Mouse (Mus musculus) limb, embryonic 12.5 days (tissue): Measurements from ENCODE around the gene Ablim1. TPM values are rescaled to one million over a fixed set of nuclear protein-coding genes. Genes with fewer than 3 reads are reported as not detected.

Experiments used
- ATAC-seq: fragments of 200-750 bp; cut with Nextera tagmentation; 2 replicates; pipeline ENCODE4 v1.8.0; 2017; ENCODE audit warnings: low read depth, moderate TSS enrichment; ENCODE audit not compliant: insufficient number of reproducible peaks, insufficient read depth, low FRiP score, low TSS enrichment
- H3K27ac ChIP-seq: fragments of 300-500 bp; sonication (generic); 2 replicates; pipeline ENCODE4 v1.5.1; 2016; ENCODE audit warnings: mild to moderate bottlenecking, moderate library complexity
- H3K27me3 ChIP-seq: fragments of 300-500 bp; sonication (generic); 2 replicates; pipeline ENCODE4 v1.6.1; 2016; ENCODE audit warnings: mild to moderate bottlenecking, moderate library complexity
- H3K36me3 ChIP-seq: fragments of 300-500 bp; sonication (generic); 2 replicates; pipeline ENCODE4 v1.6.1; 2016; ENCODE audit warnings: mild to moderate bottlenecking, moderate library complexity
- H3K4me1 ChIP-seq: fragments of 300-500 bp; sonication (generic); replicated peaks from 2 replicates; pipeline ENCODE4 v1.6.1; 2016
- H3K4me2 ChIP-seq: fragments of 300-500 bp; sonication (generic); 2 replicates; pipeline ENCODE4 v1.6.1; 2016; ENCODE audit warnings: mild to moderate bottlenecking, moderate library complexity
- H3K4me3 ChIP-seq: fragments of 300-500 bp; sonication (generic); replicated peaks from 2 replicates; pipeline ENCODE4 v1.5.1; 2016; ENCODE audit warnings: mild to moderate bottlenecking
- H3K9ac ChIP-seq: fragments of 300-500 bp; sonication (generic); replicated peaks from 2 replicates; pipeline ENCODE4 v1.6.1; 2016; ENCODE audit warnings: mild to moderate bottlenecking, moderate library complexity
- H3K9me3 ChIP-seq: fragments of 300-500 bp; sonication (generic); 2 replicates; pipeline ENCODE4 v1.6.1; 2016; ENCODE audit warnings: mild to moderate bottlenecking, moderate library complexity
- WGBS: fragments of 180-500 bp; shearing (Covaris S2); methylation state at CpG from one replicate; pipeline ENCODE4 v1.1.7; 2016; 5-methylcytosine and 5-hydroxymethylcytosine counted together
- polyA plus RNA-seq: library from polyadenylated mRNA; unstranded; fragments of >200 nt; fragmentation: Nextera tagmentation; extraction: Ambion mirVana; gene quantifications from 2 replicates; pipeline ENCODE4 v1.2.1, GENCODE M21; 2016

Ablim1 gene
- polyA plus RNA-seq, 1 experiment from 2014 or later = 22.1 TPM

DNA sequence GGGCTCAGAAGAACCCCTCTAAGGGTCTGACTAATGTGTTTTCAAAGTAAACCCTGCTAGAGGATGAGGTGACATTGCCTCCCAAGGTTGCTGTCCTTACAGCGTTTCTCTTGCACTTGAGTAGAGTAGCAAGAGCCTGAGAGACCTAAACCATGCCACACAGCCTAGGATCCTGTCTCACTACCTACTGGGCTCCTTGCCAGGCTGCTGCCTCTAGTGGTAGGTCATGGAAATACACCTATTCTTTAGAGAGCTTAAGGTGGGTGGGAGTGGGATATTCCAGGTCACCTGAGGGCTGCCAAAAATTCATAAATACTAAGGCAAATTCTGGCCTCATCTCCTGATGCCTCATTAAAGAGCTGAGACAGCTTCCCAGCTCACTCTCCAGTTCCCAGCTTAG, 164.4 kb downstream of the Ablim1 start:
- H3K9me3 ChIP-seq = no peaks in the 10 kb centered on the region
- no peak for ATAC-seq
- 53% methylated on average over 1 of the region's 1 CpGs for WGBS

DNA sequence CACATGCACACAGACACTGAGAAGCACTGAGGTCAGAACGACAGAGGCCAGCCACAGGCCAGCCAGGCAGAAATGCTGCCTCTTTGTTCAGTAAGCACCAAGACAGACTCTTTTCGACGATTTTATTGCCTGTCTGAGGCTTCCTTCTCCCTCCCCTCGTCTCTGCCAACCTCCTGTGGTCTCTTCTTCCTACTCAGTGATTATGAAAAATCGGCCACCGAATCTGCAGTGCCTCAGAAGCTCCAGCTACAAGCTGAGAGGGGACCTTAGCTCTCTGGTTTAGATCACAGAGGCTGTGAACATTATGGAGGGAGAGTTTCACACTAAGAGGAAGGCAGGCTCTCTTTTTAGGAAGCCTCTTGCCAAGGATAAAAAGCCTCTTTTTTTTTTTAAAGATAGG, 167.0 kb downstream of the Ablim1 start:
- 23% methylated on average over 6 of the region's 6 CpGs for whole genome bisulfite sequencing
- no peak overlapping the region for H3K4me3 ChIP-seq
- no peak for ATAC-seq
- peak overlapping the region; percentile 82 for H3K27ac ChIP-seq
- no peak overlapping the region for H3K4me2 ChIP-seq
- H3K4me1 ChIP-seq = peaks cover 19% of the 10 kb centered on the region
- H3K9me3 ChIP-seq = 0 out of 2 replicates have a peak, but pooled peaks cover 2% of the 10 kb centered on the region
- H3K27me3 ChIP-seq = no peaks in the 10 kb centered on the region
- H3K36me3 ChIP-seq = no peaks in the 10 kb centered on the region
- no peak overlapping the region for H3K9ac ChIP-seq

More for the DNA sequence above, 164.4 kb downstream of the Ablim1 start:
- H3K4me2 ChIP-seq = no peak overlapping the region
- H3K36me3 ChIP-seq = no peaks in the 10 kb centered on the region
- no peaks in the 10 kb centered on the region for H3K27me3 ChIP-seq
- H3K4me1 ChIP-seq = peaks cover 22% of the 10 kb centered on the region
- no peak overlapping the region for H3K27ac ChIP-seq
- no peak overlapping the region for H3K9ac ChIP-seq
- no peak overlapping the region for H3K4me3 ChIP-seq

DNA sequence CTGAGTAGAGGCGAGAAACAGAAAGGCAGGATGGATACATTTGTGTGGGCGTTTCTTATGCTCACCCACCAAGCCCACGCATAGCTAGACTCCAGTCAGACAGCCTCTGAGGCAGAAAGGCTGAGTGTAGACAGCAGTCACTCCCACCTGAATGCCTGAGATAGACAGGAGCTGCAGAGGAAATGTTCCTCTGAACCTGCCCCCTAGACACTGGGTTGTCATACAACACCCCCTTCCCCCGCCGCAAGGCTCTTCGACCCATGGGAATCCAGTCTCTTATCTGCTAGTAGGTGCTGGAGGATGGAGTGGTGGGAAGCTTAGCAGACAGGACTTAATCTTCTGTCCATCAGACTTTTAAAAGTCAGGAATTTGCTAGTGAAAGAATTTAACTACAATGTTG, 167.8 kb downstream of the Ablim1 start:
- H3K4me2 ChIP-seq = no peak overlapping the region
- no peaks in the 10 kb centered on the region for H3K27me3 ChIP-seq
- no peaks in the 10 kb centered on the region for H3K36me3 ChIP-seq
- no peak overlapping the region for H3K4me3 ChIP-seq
- peak overlapping the region; percentile 82 for H3K27ac ChIP-seq
- WGBS = 60% methylated on average over 6 of the region's 6 CpGs
- H3K9me3 ChIP-seq = 0 out of 2 replicates have a peak, but pooled peaks cover 2% of the 10 kb centered on the region
- no peak overlapping the region for H3K9ac ChIP-seq
- no peak for ATAC-seq
- peaks cover 19% of the 10 kb centered on the region for H3K4me1 ChIP-seq

DNA sequence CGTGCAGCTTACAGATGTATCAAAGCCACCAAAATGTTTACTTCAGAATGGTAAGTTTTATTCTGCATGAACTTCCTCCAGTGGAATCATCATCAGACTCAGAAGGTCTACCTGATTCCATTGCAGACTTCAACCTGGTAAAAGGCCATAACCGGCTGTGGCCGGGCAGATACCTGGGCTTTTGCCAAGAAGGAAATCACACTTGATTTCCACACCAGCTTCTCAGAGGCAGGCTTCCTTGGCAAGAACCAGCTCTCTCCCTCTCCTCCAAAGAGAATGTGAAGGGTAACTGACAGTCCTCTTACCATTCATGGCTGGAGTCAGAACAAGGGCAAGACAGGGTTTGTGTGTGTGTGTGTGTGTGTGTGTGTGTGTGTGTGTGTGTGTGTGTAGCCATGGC, 171.1 kb downstream of the Ablim1 start:
- H3K4me3 ChIP-seq = no peak overlapping the region
- H3K27me3 ChIP-seq = no peaks in the 10 kb centered on the region
- no peaks in the 10 kb centered on the region for H3K36me3 ChIP-seq
- no peak overlapping the region for H3K27ac ChIP-seq
- ATAC-seq = no peak
- H3K9me3 ChIP-seq = 0 out of 2 replicates have a peak, but pooled peaks cover 2% of the 10 kb centered on the region
- H3K9ac ChIP-seq = no peak overlapping the region
- WGBS = 83% methylated on average over 3 of the region's 3 CpGs
- H3K4me2 ChIP-seq = no peak overlapping the region
- peaks cover 20% of the 10 kb centered on the region for H3K4me1 ChIP-seq

DNA sequence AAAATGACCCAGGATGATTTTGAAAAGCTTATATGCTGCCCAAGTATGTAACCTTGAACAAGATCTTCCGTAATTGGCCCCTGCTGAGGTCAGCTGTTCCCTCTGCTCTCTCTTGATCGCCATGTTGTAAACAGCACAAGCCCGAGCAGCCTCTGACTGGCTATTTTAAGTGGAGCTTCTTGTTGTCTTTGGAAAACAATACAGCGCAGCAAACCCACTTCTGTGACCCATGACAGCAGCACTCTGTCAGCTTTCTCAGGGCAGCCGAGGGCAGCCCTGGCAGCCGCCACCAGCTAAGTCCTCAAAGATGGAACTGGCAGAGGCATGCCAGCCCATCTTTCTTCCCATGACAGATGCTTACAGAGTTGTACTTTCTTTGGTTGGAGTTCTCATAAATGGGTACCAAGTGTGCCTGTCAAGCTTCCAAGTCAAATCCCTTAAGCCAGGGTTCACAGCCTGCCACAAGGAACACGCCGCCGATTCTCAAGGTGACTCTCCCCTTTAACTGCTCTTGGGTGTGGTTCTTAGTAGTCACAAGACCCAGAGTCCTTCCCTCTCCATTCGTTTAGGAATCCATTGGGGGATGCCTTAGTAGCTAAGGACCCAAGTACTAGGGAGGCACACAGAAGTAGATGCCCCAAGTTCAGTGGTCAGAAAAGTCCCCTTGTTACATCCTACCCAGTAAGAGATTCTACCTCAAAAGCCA, 172.8 kb downstream of the Ablim1 start:
- no peak overlapping the region for H3K27ac ChIP-seq

DNA sequence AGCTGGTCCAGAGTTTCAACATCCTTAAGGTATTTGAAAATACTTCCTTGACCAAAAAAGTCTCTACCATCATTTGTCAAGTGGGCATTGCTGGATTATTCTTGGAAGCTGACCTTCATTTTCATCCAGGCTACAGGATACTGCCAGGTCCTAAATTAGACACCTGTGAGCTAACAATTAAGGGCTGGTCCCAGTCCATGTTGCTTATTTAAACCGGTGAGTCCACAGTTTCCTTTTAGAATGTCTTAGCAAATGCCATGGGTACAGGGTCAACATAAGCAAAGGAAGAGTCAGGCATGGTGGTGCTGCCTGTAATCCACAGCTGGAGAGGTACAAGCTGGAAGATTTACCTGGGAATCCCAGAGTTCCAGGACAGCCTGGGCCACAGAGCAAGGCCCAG, 173.8 kb downstream of the Ablim1 start:
- Histone ChIP-seq H3K9me3 (0 out of 2 replicates have a peak, but pooled peaks cover 2% of the 10 kb centered on the region), H3K27ac (no peak overlapping the region), H3K4me1 (peaks cover 6% of the 10 kb centered on the region; the same call in 1 of the 2 replicates), H3K27me3 (peaks cover under 1% of the 10 kb centered on the region; the same call in 1 of the 2 replicates), H3K36me3 (no peaks in the 10 kb centered on the region), H3K9ac (no peak overlapping the region), H3K4me3 (no peak overlapping the region), H3K4me2 (no peak overlapping the region)
- WGBS = 77% methylated on average over 1 of the region's 1 CpGs
- no peak for ATAC-seq

More for the DNA sequence above, 172.8 kb downstream of the Ablim1 start:
- H3K4me1 ChIP-seq = peaks cover 16% of the 10 kb centered on the region; the same call in 1 of the 2 replicates
- H3K4me3 ChIP-seq = no peak overlapping the region
- no peaks in the 10 kb centered on the region for H3K36me3 ChIP-seq
- H3K4me2 ChIP-seq = no peak overlapping the region
- H3K27me3 ChIP-seq = no peaks in the 10 kb centered on the region
- ATAC-seq = no peak
- 0 out of 2 replicates have a peak, but pooled peaks cover 2% of the 10 kb centered on the region for H3K9me3 ChIP-seq
- 80% methylated on average over 10 of the region's 10 CpGs for WGBS
- H3K9ac ChIP-seq = no peak overlapping the region

DNA sequence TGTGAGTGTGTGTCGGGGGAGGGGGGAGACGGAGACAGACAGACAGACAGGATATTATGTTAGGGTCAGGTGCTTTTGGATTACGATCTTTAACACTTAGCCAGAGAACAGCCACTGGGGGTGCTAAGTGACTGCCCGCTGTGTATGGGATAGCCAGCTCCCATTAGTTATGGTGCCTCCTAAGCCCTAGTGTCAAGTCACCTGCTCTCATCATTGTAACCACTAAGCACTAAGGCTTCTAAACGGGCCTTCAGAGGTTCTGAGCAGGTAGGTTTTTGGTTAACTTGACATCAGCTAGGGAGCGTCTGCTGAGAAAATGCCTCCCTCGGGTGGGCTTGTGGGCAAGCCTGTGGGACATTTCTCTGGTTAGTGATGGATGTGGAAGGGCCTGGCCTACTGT, 174.6 kb downstream of the Ablim1 start:
- H3K4me3 ChIP-seq = no peak overlapping the region
- ATAC-seq = no peak
- no peak overlapping the region for H3K9ac ChIP-seq
- H3K27me3 ChIP-seq = peaks cover 3% of the 10 kb centered on the region; the same call in 1 of the 2 replicates
- 0 out of 2 replicates have a peak, but pooled peaks cover 2% of the 10 kb centered on the region for H3K9me3 ChIP-seq
- 65% methylated on average over 7 of the region's 7 CpGs for WGBS
- no peaks in the 10 kb centered on the region for H3K36me3 ChIP-seq
- no peak overlapping the region for H3K27ac ChIP-seq
- no peak overlapping the region for H3K4me2 ChIP-seq
- peaks cover 7% of the 10 kb centered on the region; the same call in 1 of the 2 replicates for H3K4me1 ChIP-seq

DNA sequence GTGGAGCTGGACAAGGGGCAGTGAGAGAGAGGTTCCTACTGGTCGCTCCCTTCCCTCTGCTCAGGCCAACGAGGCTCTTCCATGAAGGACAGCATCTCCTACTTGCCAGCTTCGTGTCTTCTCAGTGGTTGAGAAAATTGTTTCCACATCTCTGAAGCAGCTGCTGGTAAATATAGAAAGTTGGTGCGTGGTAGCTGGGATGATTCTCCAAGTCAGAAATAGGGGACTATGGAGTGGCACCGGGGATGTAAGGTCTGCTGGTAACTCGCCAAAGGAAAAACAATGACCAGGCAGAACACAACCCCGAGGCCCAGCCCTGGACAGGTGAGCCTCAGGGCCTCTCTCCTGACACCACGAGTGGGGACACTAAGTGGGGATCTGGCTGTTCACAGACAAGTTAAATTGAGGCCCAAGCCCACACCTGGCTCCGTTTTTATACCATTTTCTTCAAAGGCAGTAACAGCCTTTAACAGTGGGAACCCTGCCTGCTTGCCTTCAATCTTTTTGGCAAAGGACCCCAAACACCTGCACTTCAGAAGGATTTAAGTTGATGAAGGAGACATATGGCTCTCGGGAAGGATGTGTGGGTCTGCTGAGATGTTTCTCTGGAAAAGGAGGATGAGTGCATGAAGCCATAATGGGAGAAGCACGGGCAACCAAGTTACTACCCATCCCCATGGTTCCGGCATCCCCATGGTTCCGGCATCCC, 175.7 kb downstream of the Ablim1 start:
- Histone ChIP-seq H3K4me1 (peaks cover 17% of the 10 kb centered on the region), H3K4me2 (no peak overlapping the region), H3K36me3 (no peaks in the 10 kb centered on the region), H3K9me3 (0 out of 2 replicates have a peak, but pooled peaks cover 1% of the 10 kb centered on the region), H3K27me3 (peaks cover 3% of the 10 kb centered on the region; the same call in 1 of the 2 replicates), H3K4me3 (no peak overlapping the region), H3K9ac (no peak overlapping the region), H3K27ac (no peak overlapping the region)
- WGBS = 68% methylated on average over 13 of the region's 13 CpGs
- ATAC-seq = no peak

DNA sequence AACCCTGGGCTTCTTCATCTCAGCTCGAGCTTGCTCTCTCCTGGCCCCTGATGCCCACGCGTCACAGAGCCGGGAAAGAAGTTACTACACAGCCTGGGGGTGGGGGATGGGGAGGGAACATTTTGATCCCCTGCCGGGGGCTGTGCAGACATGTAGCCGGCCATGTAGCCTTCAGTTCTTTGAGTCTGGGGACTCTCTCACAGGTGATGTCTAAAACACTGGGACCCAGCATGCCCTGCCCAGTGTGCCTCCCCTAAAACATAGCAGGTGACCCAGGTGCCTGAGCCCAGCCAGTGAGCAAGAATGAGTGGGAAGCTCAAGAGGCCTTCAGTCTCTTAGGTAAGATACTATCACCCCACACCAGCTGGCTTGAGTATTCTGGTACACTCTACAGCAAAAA, 176.2 kb downstream of the Ablim1 start:
- H3K4me3 ChIP-seq = no peak overlapping the region
- H3K27ac ChIP-seq = no peak overlapping the region
- no peak overlapping the region for H3K4me2 ChIP-seq
- H3K36me3 ChIP-seq = no peaks in the 10 kb centered on the region
- H3K27me3 ChIP-seq = peaks cover 3% of the 10 kb centered on the region; the same call in 1 of the 2 replicates
- 63% methylated on average over 6 of the region's 6 CpGs for WGBS
- ATAC-seq = no peak
- no peaks in the 10 kb centered on the region for H3K9me3 ChIP-seq
- no peak overlapping the region for H3K9ac ChIP-seq
- H3K4me1 ChIP-seq = peaks cover 21% of the 10 kb centered on the region

DNA sequence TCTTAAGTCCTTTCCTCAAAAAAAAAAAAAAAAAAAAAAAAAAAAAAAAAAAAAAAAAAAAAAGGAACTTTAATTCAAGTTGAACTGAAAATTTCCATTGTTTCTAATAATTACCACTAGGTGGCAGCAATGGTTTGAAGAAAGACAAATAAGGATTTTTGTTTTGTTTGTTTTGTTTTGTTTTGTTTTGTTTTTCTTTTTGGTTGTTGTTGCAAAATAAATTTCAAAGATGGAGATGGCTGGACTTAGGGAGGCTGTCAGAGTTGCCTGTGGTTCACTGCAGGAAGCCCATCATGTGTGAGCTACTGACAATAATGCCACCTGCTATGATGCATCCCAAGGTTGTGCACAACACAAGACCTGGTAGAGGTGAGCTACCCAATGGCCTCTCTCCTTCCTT, 176.7 kb downstream of the Ablim1 start:
- Histone ChIP-seq H3K4me3 (no peak overlapping the region), H3K36me3 (no peaks in the 10 kb centered on the region), H3K27ac (no peak overlapping the region), H3K9me3 (no peaks in the 10 kb centered on the region), H3K9ac (no peak overlapping the region), H3K4me2 (no peak overlapping the region), H3K27me3 (peaks cover 4% of the 10 kb centered on the region), H3K4me1 (peaks cover 21% of the 10 kb centered on the region)
- ATAC-seq = no peak

DNA sequence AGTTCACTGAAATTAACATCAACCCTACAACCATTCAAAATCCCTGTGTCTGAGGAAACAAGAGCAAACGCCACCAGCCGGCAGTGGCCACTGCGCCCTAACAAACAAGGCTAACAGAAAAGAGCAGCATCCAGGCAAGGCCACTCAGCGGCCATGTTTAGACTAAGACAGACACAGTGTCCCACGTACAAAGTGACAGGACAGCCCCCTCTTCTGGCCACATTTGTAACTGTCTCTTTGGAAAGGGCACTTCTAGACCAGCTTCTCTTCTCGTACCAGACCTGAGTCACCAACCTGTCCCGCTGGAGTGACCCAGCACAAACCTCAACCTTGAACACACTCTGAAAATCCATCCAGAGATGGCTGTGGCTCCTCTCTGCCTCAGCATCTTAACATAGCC, 178.5 kb downstream of the Ablim1 start:
- WGBS = 42% methylated on average over 7 of the region's 7 CpGs
- H3K36me3 ChIP-seq = no peaks in the 10 kb centered on the region
- H3K9ac ChIP-seq = no peak overlapping the region
- no peaks in the 10 kb centered on the region for H3K9me3 ChIP-seq
- 0 out of 2 replicates have a peak, but pooled peaks have one; percentile 28 for ATAC-seq
- peaks cover 5% of the 10 kb centered on the region for H3K27me3 ChIP-seq
- peaks cover 21% of the 10 kb centered on the region for H3K4me1 ChIP-seq
- H3K4me3 ChIP-seq = no peak overlapping the region
- H3K27ac ChIP-seq = no peak overlapping the region
- H3K4me2 ChIP-seq = no peak overlapping the region
